Mouse (Mus musculus) thymus, postnatal 14 days (tissue): ENCODE data around the gene Smim24.

Experiments
- DNase-seq: peaks from one replicate; pipeline ENCODE4 v3.0.0; 2021

Smim24 gene

DNA sequence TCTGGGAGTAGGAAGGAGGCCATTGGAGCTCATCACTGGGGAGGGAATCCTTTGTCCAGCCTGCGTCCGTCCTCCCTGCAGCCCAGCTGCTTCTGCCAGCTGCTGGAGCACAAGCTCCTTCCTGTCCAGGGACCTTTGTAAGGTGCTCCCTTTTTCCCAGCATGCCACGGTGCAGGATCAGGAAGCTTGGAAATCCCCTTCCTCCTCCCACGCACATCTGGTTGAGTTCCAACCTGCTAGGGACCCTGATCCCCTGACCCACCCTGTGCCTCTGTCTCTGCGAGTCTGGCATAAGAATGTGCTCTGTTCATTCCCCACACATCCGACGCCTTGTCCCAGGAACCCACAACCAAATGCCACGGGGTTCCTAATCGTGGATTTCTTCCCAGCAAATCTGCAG is 18.1 kb downstream of the Smim24 start:
- DNase-seq: no peak

DNA sequence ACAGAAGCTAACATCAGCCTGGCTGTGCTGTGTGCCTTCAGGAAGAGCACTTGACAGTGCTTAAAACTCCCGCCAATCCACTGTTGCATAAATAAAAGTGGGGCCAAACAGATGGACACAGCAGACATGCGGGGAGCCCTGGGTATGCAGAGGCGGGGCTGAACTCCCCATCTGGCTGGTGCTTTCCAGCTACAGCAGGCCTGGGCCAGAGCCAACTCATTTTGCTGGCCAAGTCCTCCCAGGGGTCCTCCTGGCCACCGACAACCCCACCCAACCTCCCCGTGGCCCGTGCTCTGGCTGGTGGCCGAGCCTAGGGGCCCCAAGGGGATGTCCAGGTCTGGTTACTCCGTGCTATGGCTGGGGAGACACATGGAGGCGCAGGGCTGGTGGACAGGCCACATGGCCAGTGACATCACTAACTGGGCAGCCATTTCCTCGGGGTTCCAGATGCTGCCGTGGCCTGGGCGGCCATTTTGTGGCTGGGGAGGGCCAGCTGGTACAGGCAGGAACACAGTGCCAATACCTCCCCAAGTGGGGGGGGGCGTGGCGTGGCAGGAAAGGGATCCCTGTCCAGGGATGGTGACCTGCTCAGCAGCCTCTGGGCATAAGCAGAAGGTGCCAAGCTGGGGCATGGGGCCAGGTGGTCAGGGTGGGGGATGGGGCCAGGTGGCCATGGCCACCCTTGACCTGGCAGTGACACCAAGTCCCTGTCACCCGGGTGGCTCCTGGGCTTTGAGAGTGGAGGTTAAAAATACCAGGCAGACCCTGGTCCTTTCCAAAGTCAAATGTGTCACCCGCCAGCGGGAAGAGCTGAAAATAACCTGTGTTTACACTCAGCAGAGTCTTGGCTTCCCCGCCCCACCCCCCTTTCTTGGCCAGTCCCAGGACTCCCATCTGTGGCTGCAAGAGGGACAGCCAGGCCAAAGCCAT is 18.9 kb downstream of the Smim24 start:
- no peak for DNase-seq

DNA sequence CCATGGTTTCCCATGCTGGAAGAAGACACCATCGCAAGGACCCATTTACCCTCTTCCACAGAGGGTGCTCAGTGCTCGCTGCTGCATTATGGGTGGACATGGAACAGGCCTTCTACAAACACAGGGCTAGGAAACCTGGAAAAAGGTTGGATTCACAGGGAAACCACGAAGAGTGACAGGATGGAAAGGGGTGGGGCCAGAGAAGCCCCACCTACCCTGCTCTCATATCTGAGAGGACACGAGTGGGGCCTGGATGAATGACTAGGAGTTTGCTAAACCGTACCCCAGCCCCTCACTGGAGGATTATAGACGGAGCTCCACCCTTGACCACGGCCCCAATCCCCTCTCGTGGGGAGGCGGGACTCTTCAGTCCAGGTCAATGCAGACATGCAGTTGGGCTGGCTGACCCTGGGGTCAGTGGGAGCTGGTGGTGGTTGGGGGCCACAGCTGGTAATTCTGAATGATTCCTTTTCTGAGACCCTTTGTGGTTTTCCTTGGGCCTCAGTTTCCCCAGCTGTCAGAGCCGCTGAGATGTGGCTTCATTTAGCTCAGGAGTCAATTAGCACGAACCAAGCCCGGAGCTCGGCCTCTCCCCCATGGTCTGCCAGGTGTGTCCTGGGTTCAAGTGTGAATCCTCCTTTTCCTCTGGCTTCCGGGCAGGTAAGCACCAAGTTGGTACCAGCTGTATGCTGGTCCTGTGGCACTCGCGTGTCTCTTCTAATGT is 19.9 kb downstream of the Smim24 start:
- no peak for DNase-seq

DNA sequence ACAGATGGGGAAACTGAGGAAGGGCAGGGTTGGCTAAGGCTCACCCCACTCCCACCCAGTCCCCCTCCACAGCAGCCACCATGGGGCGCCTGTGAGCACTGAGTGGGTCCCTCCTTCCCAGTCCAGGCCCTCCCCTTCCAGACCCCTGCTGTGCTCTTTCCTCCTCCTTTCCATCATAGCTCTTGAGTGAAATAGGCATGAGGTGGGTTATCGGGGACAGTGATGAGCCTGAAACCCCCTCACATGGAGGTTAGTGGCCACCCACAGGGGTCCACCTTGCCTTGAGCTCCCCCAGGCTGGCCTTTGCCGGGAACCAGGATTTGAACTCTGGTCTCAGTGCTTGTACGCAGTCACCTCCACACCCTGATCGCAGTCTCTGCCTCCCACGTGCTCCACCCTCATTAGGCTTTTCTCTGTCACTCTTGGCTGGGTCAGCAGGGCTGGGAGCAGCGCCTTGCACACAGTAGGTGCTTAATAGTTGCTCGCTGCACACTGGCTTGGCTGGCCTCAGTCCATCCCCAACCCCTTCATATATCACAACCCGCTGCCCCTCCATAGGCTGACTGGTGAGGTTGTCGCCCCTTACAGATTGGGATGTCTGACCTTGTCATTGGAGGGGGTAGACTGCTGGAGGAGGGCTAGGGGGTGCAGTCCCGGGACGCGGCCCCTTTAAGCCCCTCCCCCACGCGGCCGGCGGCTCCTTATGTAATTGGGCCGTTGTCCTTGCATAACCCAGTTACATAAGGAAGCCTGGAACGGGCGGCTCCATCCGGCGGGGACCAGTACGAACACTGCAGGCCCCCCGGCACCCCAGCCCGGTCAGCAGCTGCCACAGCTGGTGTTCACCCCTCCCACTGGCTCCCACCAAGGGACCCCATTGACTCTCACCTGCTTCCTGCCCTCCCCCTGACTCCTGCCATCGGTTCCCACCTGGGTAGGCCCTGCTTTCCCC is 20.7 kb downstream of the Smim24 start:
- no peak for DNase-seq

DNA sequence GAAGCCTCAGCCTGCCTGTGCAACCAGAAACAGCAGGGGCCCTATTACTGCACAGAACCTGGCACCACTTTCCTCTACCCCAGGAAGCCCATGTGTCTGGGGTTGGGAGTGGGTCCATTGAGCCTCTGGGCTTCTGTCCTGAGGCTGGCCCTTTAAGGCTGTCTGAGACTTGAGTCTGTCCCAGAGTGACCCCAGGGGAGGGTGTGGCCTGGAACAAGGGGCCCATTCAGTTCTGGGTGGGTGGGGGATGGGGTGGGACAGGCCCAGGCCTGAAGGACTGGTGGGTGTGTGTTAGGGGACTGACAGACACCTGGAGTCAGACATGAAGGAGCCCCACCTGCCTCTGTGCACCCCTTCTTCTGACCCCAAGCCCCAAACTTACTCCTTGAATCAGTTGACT is 21.8 kb downstream of the Smim24 start:
- no peak for DNase-seq

DNA sequence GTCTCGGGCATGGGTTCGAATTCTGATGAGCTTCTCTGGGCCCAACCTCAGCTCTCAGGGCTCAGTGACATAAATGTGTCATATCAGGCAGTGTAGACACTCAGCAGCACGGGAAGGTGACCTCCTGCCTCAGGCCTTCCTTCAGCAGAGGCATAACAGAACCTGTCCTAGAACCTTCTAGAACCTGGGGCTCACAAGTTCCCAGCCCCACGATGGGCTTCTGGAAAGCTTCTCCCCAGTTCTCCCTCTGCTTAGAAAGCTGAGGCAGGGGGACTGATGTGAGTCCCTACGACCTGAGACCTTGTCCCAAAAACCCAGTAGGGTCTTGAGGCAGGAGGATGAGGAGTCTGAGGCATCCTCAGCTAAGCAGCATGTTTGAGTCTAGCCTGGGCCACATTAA is 22.3 kb downstream of the Smim24 start:
- no peak for DNase-seq

DNA sequence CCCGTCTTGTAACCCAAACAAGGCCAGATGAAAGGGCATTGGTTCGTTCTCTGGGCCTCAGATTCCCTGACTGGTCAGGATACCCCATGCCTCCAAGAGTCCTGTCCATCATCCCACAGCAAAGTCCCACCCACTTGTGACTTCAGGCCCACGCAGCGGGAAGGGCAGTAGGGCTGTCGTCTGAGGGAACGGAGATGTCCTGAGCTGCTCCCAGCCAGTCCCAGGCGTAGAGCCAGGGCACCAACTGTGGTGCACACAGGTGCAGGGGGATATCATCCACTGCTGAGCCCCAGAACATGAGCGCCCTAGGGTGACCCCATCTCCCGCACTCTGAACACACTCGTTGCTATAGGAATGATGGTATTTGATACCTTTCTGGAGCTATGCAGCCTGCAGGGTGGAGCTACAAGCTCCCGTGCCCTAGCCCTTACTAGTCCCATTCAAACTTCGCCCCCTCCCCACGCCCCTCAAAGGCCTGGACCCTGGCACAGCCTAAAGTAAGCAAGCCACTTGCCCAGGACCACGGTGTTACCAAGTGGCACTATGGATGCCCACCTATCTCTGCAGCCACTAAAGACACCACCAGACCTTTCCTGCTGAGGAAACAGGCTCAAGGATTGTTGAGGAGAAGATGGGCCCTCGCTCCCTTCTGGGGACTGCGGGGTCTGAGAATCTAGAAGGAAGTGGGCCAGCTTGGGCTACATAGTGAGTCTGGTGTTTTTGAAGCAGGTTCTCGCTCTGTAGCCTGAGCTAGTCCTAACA is 22.9 kb downstream of the Smim24 start:
- no peak for DNase-seq

DNA sequence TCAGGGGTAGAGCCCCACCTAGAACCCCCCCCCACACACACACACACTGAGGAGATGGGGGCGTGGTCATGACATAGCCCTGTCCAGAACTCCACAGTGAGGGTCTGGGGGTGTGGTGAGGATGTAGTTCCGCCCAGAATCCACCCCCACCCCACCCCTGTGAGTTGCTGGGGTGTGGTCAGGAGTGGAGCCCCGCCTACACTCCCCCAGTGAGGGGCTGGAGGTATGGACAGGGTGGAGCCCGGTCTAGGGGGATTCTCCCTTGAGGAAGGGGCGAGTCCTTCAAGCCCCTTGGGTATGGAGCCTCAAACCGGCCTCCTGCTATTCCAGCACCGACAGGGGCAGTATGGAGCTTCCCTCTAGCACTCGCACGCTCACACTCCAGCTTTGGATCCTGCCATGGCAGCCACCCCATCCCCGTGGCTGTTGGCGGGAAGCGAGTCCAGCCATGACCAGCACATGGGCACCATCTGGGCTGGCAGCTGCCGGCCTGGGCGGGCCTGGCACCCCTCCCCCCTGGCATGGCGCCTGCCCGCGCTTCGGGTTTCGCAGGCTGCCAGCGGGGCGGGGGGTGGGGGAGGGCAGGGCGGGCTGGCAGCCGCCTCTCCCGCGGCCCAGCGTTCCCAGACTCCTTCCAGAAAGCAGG is 23.9 kb downstream of the Smim24 start:
- peak; percentile 42 for DNase-seq

DNA sequence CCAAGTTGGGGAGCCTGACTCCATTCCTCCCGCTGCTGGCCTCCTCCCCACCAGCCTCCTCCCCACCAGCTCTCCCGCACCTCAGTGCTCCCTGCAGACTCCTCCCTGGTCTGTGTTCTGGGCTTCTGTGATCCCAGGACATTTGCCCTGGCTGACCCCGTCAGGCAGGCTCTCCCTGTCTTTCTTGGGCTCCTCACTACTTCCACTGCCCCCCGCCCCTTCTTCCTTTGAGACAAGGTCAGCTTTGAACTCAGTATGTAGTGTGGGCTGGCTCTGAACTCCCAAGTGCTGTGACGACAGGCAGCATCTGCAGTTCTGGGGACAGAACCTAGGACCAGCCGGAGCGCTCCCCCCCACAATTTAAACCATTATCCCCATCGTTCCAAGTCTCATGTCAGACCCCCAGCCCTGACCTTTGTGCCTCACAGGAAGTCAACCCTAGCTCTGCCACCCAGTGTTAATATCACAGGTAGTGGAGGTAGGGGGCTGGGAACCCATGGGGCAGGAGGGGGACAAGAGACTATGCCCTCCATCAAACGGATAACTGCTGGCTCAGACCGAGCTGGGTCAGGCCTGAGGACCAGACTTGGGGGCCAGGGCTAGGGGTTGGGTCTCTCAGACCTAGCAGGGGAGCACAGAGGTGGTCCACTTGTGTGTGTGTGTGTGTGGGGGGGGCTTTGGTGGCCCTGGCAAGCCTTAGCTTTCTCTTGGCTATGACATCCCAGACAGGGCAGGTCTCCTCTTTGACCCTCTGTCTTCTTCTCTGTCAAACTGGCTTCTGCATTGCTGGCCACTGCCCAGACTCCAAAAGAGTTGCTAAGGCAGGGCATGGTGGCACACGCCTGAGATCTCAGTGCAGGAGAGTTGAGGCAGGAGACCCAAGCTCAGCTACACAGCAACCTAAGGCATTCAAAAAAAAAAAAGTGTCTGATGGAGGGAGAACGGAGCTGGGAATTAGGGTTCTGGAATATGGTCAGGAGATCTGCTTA is 24.7 kb downstream of the Smim24 start:
- no peak for DNase-seq

DNA sequence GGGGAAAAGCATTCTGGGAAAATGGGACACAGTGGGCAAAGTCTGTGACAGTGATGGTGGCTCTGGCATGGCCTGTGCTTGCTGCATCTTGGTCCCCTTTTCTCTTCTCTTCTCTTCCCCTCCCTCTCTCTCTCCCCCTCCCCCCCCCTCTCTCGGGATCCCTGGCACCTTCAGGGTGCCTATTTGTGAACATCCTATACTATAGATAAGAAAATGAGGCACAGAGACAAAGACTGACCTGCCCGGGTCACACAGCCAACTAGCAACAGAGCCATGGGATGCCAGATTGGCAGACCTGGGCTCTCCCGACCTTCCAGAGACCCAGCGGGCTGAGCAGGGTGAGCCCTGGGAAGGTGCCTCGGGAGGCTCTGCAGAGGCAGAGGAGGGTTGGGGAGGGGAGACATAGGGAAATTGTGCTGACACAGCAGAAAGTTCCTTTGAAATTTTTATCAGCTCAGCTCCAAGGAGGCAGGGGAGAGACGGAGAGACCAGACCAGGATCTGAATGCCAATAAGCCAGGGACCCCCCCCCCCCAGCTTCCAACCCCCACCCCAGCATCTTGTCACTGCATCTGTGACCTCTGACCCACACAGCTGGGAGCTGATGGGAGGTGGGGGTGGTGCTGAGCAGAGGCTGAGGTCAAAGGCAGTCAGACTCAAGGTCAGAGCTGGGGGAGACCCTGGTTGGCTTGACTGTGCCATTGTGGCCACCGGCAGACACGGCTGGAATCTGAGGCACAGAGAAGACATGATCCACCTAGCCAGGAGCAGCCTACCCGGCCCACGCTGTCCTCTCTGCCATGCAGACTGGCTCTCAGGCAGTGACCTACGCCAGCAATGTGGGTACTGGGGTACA is 25.6 kb downstream of the Smim24 start:
- no peak for DNase-seq

DNA sequence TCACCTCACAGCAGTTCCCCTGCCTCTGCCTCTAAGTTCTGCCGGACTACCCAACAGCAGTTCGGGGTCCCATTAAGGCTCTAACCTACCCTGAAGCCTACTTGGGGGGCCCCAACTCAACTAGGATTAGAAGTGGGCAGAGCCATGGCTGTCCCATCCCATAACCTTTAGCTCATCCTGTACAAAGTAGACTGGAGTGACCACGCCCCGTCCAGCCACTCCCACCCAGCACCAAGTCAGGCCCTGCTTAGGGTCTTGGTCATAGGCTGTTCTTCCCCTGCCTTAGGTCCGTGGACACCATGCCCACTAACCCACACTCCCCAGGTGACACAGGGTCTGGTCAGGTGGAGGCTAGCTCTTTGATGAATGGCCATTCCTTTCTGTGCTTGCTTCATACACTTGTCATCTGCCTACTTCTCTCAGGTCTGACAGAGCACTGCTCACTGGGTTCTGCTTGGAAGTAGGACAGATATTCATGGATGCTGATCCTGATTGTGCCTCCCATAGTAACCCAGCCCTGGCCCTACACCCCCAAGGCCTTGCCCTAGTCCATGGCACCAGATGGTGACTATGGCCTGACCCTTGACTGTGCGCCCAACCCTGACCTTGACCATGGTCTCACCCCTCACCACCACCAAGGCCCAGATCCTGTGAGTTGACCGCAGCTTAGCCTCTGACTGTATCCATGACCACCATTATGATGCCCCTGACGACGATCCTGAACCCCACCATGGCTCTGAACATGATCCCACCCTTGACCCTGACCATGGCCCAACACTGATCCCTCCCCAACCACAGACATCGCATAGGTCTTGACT is 26.5 kb downstream of the Smim24 start:
- no peak for DNase-seq

DNA sequence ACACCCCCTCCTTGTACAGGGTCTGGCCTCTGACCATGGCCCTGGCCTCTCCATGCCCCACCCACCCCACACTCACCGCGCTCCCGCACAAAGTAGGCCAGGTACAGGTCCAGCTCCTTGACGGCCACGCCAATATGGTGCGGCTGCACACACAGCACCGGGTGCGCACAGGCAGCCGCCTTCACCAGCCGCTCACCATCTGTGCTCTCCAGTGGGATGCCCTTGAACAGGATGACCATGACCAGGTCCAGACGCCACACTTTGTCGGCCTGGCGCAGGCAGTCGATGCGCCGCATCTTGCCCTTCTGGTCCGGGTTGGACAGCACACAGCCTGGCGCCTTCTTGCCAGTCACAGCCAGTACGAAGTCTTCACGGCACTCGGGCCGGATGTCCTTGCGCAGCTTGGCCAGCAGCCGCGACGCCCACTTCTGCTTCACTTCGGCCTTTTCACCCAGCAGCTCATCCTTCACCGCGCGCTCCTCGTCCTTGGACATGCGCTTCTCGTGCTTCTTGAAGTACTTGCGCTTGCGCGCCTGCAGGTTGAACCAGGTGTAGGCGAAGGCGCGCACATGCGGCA is 27.4 kb downstream of the Smim24 start:
- no peak for DNase-seq

DNA sequence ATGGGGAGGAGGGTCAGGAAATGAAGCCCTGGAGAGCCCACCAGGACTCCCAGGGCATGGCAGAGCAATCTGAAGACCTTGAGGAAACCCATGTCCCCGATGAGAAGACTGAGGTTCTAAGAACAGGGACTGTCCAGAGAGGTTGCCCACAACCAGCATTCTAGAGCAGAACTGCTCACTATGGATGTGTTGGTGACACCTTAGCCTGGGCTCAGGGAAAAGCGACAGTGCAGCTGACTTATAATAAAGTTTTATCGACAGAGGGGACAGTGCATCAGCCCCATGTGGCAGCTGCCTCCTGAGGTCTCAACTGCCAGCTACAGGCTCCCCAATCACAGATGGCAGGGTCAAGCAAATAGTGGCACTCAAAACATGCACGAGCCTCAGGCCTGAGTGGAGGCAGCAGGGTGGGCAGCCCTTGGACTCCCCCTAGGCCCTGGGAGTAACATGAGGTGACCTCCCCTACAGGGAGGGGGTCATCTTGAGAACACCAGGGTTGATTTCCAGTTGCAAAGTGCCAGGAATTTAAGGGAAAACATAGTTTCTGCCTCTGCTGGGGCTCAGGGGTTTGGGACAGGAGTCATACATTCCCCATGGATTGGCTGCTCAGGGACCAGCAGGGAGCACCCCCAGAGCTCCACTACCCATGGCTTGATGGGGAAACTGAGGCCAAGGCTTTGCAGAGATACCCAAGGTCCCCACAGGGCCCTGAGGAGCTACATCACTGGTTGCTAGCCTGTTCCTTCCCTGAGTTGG is 28.4 kb downstream of the Smim24 start:
- no peak for DNase-seq

DNA sequence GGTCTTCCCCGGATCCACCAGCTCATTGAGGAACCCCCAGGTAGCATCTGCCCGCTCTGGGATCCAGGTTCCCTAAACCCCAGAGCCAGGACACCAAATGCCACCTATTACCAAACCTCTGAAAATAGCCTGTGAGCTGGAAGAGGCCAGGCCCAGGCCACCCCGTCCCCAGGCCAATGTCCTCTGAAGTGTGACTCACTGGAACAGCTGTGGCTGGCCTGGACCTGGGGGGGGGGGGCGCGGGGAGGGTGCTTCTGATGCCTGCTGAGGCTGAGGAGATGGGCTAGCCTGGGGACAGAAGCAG is 28.9 kb downstream of the Smim24 start:
- no peak for DNase-seq

DNA sequence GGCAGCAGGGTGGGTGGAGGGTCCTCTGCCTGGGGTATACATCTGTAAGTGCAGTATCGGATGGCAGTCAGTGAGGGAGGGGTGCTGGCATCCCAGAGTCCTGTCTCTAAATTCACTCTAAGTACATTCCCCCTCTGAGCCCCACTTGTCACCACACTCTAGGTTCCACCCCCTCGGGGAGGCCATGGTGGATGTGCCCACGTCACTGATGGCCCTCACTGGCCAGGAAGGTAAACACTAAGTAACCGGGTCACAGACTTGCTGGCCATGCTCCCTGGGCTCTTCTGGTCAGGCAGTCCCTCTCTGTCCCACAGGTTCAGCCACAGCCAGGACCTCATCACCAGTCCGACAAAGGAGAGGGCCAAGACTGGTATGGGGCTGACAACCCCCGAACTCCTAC is 29.3 kb downstream of the Smim24 start:
- peak; percentile 2 for DNase-seq

DNA sequence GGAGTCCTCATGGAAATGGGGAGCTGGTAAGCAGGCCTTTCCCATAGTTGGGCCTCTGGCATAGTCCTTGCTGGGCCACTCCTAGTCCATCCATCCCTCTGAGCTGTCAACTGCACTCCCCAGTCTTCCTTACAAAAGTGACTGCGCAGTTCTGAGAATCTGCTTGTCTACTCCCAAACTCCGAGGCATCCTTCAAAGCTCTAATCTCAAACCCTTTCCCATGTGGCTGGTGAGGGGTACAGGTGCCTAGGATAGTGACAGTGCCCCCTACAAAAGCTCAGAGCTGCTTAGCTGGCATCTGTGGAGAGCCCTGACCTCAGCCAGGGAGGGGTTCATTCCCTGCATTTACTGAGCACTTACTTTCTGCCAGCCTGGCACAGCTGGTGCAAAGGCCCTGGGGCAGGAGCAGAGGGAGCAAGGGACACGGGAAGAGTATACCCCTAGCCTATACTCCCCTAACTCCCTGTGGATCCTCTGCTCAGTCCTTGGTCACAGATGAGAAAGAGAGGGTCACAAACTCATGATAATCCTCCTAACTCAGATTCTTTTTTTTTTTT is 29.9 kb downstream of the Smim24 start:
- no peak for DNase-seq
